Mouse (Mus musculus) intestine, embryonic 16.5 days (tissue): ENCODE measurements around the gene Mapk10. TPM values are rescaled to one million over a fixed set of nuclear protein-coding genes. Genes with fewer than 3 reads are reported as not detected.

ENCODE experiments used
- ATAC-seq: fragments of 200-750 bp; cut with Nextera tagmentation; 2 replicates; pipeline ENCODE4 v1.8.0; 2017; ENCODE audit warnings: moderate TSS enrichment, moderate library complexity
- H3K27ac ChIP-seq: fragments of 300-500 bp; sonication (generic); 2 replicates; pipeline ENCODE4 v1.5.1; 2014; ENCODE audit warnings: mild to moderate bottlenecking, low read length
- H3K27me3 ChIP-seq: fragments of 300-500 bp; sonication (generic); replicated peaks from 2 replicates; pipeline ENCODE4 v1.6.1; 2014; ENCODE audit warnings: low read length, control low read depth, mixed read lengths; ENCODE audit not compliant: control insufficient read depth, insufficient read depth
- H3K36me3 ChIP-seq: fragments of 300-500 bp; sonication (generic); 2 replicates; pipeline ENCODE4 v1.6.1; 2014; ENCODE audit warnings: low read length, control low read depth; ENCODE audit not compliant: control insufficient read depth, insufficient read depth
- H3K4me1 ChIP-seq: fragments of 300-500 bp; sonication (generic); 2 replicates; pipeline ENCODE4 v1.6.1; 2014; ENCODE audit warnings: low read length, control low read depth, mixed read lengths; ENCODE audit not compliant: control insufficient read depth, insufficient read depth
- H3K4me2 ChIP-seq: fragments of 300-500 bp; sonication (generic); 2 replicates; pipeline ENCODE4 v1.6.1; 2014; ENCODE audit warnings: low read depth, low read length, control low read depth
- H3K4me3 ChIP-seq: fragments of 300-500 bp; sonication (generic); 2 replicates; pipeline ENCODE4 v1.5.1; 2014; ENCODE audit warnings: mild to moderate bottlenecking, low read length
- H3K9ac ChIP-seq: fragments of 300-500 bp; sonication (generic); 2 replicates; pipeline ENCODE4 v1.6.1; 2014; ENCODE audit warnings: low read depth, low read length
- H3K9me3 ChIP-seq: fragments of 300-500 bp; sonication (generic); 2 replicates; pipeline ENCODE4 v1.6.1; 2016; ENCODE audit warnings: low read length, control low read depth; ENCODE audit not compliant: control insufficient read depth
- WGBS: fragments of 180-500 bp; shearing (Covaris S2); extraction: QIAGEN DNeasy Blood & Tissue Kit; methylation state at CpG from one replicate; pipeline ENCODE4 v1.1.7; 2014; 5-methylcytosine and 5-hydroxymethylcytosine counted together
- polyA plus RNA-seq: library from polyadenylated mRNA; unstranded; fragments of >200 nt; fragmentation: Nextera tagmentation; extraction: Ambion mirVana; gene quantifications from 2 replicates; pipeline ENCODE4 v1.2.1, GENCODE M21; 2015

Gene Mapk10
- polyA plus RNA-seq, 1 experiment from 2014 or later: 5.3 TPM

DNA sequence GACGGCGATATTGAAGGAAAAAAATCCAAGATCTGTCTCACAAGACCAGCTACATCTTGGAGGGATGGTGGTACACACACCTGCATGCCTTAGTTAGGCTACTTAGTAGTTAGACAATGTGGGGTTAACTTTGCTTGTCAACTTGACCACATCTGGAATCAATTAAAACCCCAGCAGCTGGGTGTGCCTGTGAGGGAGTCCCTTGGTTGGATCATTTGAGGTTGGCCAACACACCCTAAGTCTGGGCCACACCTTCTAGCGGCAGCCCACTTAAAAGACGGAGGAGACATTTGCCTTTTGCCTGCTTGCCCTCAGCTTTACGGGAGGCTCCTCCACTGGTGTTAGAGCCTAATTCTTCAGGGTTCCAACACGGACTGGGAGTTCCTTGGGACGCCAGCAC is 209.0 kb downstream of the Mapk10 start:
- H3K9me3 ChIP-seq: no peaks in the 10 kb centered on the region
- H3K4me2 ChIP-seq: no peak overlapping the region
- ATAC-seq: no peak
- no peaks in the 10 kb centered on the region for H3K27me3 ChIP-seq
- H3K4me3 ChIP-seq: no peak overlapping the region
- H3K27ac ChIP-seq: no peak overlapping the region
- H3K4me1 ChIP-seq: no peaks in the 10 kb centered on the region
- 61% methylated on average over 7 of the region's 7 CpGs for WGBS
- no peaks in the 10 kb centered on the region for H3K36me3 ChIP-seq
- H3K9ac ChIP-seq: no peak overlapping the region

DNA sequence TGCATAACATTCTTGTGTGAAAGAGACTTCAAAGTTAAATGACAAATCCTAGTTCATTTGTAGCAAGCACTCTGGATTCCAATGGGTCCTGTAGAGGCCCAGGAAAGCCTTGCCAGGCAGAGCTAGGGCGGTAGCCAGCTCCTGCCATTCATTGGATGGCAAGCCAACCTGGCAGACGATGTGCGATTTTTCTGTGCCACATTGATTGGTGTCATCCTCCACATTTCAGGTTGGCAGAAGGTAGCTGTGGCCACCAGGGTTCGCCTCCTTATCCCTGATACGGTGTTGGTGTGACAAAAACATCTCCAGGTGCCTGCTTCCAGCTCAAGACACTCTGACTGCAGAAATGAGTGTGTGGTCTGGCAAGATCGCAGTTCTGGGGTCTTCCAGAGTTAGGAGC is 210.6 kb downstream of the Mapk10 start:
- WGBS: 84% methylated on average over 6 of the region's 6 CpGs
- no peak overlapping the region for H3K4me3 ChIP-seq
- no peak overlapping the region for H3K27ac ChIP-seq
- ATAC-seq: no peak
- H3K27me3 ChIP-seq: no peaks in the 10 kb centered on the region
- H3K9me3 ChIP-seq: no peaks in the 10 kb centered on the region
- no peak overlapping the region for H3K4me2 ChIP-seq
- H3K36me3 ChIP-seq: no peaks in the 10 kb centered on the region
- H3K4me1 ChIP-seq: no peaks in the 10 kb centered on the region
- H3K9ac ChIP-seq: no peak overlapping the region

DNA sequence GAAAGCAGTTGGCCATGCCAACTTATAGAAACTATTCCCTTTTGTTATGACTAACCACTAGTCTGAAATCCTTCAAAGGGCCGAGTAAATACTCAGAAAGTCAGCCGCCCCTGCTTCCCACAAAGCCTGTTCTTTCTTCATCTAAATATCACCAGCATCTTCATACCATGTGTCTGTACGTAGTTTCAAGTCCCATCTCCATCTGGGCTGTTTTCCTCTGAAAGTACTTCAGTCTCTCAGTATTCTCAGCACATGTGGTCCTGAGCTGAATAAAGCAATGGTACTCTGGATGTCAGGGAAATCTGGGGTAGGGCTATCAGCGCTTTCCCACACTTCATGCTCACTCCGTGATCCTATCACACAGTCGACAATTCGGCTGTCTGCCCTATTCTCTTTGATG is 212.6 kb downstream of the Mapk10 start:
- H3K4me2 ChIP-seq: no peak overlapping the region
- H3K4me1 ChIP-seq: no peaks in the 10 kb centered on the region
- H3K27me3 ChIP-seq: no peaks in the 10 kb centered on the region
- 80% methylated on average over 7 of the region's 7 CpGs for WGBS
- H3K36me3 ChIP-seq: no peaks in the 10 kb centered on the region
- H3K4me3 ChIP-seq: no peak overlapping the region
- H3K9ac ChIP-seq: no peak overlapping the region
- no peak overlapping the region for H3K27ac ChIP-seq
- H3K9me3 ChIP-seq: no peaks in the 10 kb centered on the region
- ATAC-seq: no peak

DNA sequence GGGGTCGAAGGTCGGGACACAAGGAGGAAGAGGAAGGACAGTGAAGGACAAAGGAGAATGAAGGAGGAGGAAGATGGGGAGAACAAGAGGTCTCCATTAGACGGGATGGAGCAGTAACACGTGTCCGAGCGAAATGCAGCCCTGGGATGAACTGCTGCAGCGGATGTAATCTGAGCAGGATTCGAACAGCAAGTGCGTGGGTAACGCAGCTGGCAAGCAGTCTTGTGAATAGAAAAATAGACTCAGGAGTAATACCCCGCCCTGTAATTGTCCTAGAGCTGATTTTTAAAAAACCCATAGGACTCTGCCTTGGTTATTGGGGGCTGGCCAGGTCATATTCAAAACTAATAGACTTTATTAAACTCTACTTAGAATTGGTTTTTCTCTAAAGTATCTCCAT is 213.2 kb downstream of the Mapk10 start:
- Histone ChIP-seq H3K9ac (no peak overlapping the region), H3K4me1 (no peaks in the 10 kb centered on the region), H3K36me3 (no peaks in the 10 kb centered on the region), H3K4me2 (no peak overlapping the region), H3K9me3 (no peaks in the 10 kb centered on the region), H3K27me3 (no peaks in the 10 kb centered on the region), H3K27ac (no peak overlapping the region), H3K4me3 (no peak overlapping the region)
- ATAC-seq: no peak
- 91% methylated on average over 11 of the region's 11 CpGs for WGBS

DNA sequence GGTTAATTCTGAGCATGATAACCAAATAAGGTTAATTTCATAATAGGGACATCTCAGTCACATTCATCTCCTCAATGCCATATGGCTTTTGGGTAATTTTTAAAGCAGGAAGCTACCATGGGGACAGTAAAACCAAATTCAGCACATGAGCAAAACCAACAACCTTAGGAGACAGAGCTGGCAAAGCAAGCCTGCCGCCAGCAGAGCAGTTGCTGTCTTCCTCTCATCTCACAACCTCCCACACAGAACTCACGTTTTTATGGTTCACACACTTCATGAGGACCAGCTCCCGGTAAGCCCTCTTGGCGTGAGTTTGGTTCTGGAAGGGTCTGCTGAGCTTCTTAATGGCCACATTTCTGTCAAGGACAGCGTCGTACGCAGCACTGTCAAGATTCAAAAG is 214.8 kb downstream of the Mapk10 start:
- H3K4me2 ChIP-seq: no peak overlapping the region
- no peak overlapping the region for H3K4me3 ChIP-seq
- WGBS: 89% methylated on average over 7 of the region's 7 CpGs
- no peaks in the 10 kb centered on the region for H3K36me3 ChIP-seq
- ATAC-seq: no peak
- no peaks in the 10 kb centered on the region for H3K4me1 ChIP-seq
- no peaks in the 10 kb centered on the region for H3K9me3 ChIP-seq
- H3K9ac ChIP-seq: no peak overlapping the region
- H3K27me3 ChIP-seq: no peaks in the 10 kb centered on the region
- H3K27ac ChIP-seq: no peak overlapping the region

DNA sequence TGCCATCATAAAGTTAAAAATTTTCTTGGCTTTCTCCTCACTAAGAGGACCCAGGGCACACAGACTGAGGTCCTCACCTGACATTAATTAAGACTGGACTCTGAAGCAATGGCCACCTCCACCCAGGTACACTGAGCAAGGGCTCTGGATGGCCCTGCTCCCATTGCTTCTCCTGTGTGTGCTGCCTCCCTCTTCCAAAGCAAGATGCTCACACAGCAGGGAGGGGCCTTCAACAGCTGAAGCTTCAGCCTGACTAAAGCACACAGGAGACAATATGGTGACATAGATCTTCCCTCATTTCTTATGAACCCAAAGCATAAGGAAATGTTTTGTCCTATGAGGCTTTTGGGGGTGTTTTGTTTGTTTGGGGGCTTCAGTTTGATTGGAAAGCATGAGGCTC is 215.2 kb downstream of the Mapk10 start:
- no peaks in the 10 kb centered on the region for H3K36me3 ChIP-seq
- H3K9ac ChIP-seq: no peak overlapping the region
- no peaks in the 10 kb centered on the region for H3K4me1 ChIP-seq
- H3K27me3 ChIP-seq: no peaks in the 10 kb centered on the region
- ATAC-seq: no peak
- H3K4me2 ChIP-seq: no peak overlapping the region
- H3K4me3 ChIP-seq: no peak overlapping the region
- no peak overlapping the region for H3K27ac ChIP-seq
- no peaks in the 10 kb centered on the region for H3K9me3 ChIP-seq

DNA sequence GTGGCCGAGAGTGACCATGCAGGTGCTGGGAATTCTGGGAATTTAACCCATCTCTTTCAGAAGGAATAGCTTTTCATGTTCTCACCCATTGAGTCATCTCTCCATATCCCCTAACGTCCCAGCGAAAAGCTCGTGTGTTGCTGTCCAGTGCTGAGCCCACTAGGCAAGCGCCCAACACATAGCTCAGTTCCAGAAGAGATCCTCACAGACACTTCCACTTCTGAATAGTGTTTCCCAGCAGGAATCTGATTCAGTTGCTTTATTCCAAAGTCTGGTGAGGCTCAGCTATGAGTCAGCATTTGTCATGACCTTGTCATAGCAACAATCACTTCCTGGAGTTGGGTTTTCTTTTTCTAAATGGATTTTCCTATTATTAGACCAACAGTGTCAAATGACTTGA is 217.2 kb downstream of the Mapk10 start:
- no peak for ATAC-seq
- Histone ChIP-seq H3K9ac (no peak overlapping the region), H3K9me3 (no peaks in the 10 kb centered on the region), H3K27ac (no peak overlapping the region), H3K4me3 (no peak overlapping the region), H3K27me3 (no peaks in the 10 kb centered on the region), H3K4me1 (no peaks in the 10 kb centered on the region), H3K36me3 (no peaks in the 10 kb centered on the region), H3K4me2 (no peak overlapping the region)
- 81% methylated on average over 5 of the region's 5 CpGs for WGBS

DNA sequence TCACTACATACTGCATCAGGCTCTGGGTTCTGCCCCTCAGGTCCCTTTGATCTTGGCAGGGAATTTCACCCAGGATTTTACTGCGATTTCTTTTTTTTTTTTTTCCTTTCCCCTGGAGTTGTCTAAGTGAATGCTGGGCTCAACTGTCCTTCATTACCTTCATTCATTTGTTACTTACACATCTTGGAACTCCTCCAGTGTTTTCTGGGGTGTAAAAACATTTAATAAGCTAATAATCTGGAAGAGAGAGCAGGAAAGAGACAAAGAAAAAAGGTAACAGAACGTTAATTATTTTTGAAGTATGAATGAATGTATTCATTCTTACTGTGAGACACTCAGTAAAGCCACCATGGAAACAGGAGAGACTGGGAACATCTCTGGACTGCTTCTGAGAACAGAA is 219.4 kb downstream of the Mapk10 start:
- Histone ChIP-seq H3K36me3 (no peaks in the 10 kb centered on the region), H3K4me3 (no peak overlapping the region), H3K9ac (no peak overlapping the region), H3K4me1 (no peaks in the 10 kb centered on the region), H3K9me3 (no peaks in the 10 kb centered on the region), H3K27me3 (no peaks in the 10 kb centered on the region), H3K4me2 (no peak overlapping the region), H3K27ac (no peak overlapping the region)
- 70% methylated on average over 2 of the region's 2 CpGs for WGBS
- ATAC-seq: no peak

DNA sequence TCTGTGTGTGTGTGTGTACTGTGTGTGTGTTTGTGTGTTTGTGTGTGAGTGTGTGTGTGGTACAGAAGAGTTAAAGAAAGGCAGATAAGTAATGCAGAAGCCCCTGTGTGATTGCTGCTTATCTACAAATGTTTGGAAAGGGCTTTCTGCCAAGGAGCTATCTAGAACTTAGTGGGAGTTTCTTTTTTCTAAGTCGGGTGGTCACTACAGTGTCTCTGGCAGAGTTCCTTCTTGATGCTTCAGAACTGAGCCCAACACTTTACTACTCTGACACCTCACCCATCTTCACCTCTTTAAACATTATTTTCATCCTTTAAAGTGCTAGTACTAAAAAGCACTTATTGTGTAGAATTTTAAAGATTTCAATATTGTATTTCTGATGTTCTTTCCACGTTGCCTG is 232.8 kb downstream of the Mapk10 start:
- H3K4me3 ChIP-seq: no peak overlapping the region
- H3K4me2 ChIP-seq: no peak overlapping the region
- H3K9ac ChIP-seq: no peak overlapping the region
- H3K36me3 ChIP-seq: no peaks in the 10 kb centered on the region
- H3K27me3 ChIP-seq: no peaks in the 10 kb centered on the region
- no peak for ATAC-seq
- H3K9me3 ChIP-seq: no peaks in the 10 kb centered on the region
- 52% methylated on average over 2 of the region's 2 CpGs for WGBS
- no peak overlapping the region for H3K27ac ChIP-seq
- no peaks in the 10 kb centered on the region for H3K4me1 ChIP-seq

DNA sequence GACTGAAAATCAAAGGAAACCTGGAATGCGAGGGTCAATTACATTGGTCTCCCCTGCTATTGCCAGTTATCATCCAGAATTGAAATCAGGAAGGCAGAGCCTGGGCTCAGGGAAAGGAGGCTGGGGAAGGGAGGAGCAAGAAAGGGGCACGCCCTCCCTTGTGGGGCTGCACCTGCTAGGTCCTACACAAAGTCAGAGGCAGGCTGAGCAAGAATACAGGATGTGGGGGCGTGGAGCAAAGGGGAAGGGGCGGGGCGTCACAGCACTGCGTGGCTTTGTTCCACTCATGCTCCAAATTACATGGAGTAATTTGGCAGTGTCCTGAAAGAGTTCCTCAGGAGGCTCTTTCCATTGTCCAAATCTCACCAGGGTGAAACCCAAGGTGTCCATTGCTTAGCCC is 234.0 kb downstream of the Mapk10 start:
- ATAC-seq: no peak
- Histone ChIP-seq H3K9me3 (no peaks in the 10 kb centered on the region), H3K36me3 (no peaks in the 10 kb centered on the region), H3K4me2 (no peak overlapping the region), H3K27ac (no peak overlapping the region), H3K4me3 (no peak overlapping the region), H3K4me1 (no peaks in the 10 kb centered on the region), H3K9ac (no peak overlapping the region), H3K27me3 (no peaks in the 10 kb centered on the region)
- 55% methylated on average over 6 of the region's 6 CpGs for WGBS
